Mouse (Mus musculus) E14TG2a.4 (cell line): ENCODE measurements around the gene Mrps2.

Source experiments
- H3K27me3 ChIP-seq: 2 replicates; pipeline ENCODE4 v1.6.1; 2014; ENCODE audit warnings: low read length, control low read depth; ENCODE audit not compliant: insufficient read depth
- H3K36me3 ChIP-seq: 2 replicates; pipeline ENCODE4 v1.6.1; 2014; ENCODE audit warnings: low read length, control low read depth; ENCODE audit not compliant: insufficient read depth
- H3K4me1 ChIP-seq: replicated peaks from 2 replicates; pipeline ENCODE4 v1.6.1; 2014; ENCODE audit warnings: low read depth, low read length, control low read depth
- H3K4me3 ChIP-seq: replicated peaks from 2 replicates; pipeline ENCODE4 v1.5.1; 2014; ENCODE audit warnings: mild to moderate bottlenecking, low read length
- H3K9me3 ChIP-seq: 2 replicates; pipeline ENCODE4 v1.6.1; 2014; ENCODE audit warnings: low read length, control low read depth
- CTCF ChIP-seq: conservative IDR thresholded peaks from 2 replicates; pipeline ENCODE4 v1.5.1; 2014; ENCODE audit warnings: low read length
- NANOG ChIP-seq: IDR thresholded peaks from 2 replicates; pipeline ENCODE4 v1.6.1; 2014; ENCODE audit warnings: borderline replicate concordance, low read length, mixed read lengths
- POU5F1 ChIP-seq: IDR thresholded peaks from 2 replicates; pipeline ENCODE4 v1.6.1; 2014; ENCODE audit warnings: low read length, borderline replicate concordance

Mrps2 gene

GRCm38 (mm10) chr2:28445082-28445481 is 22.8 kb upstream of the Mrps2 start:
- Histone ChIP-seq H3K27me3 (peaks cover 59% of the 10 kb centered on the region), H3K9me3 (no peaks in the 10 kb centered on the region), H3K4me3 (no peak overlapping the region), H3K36me3 (peaks cover 3% of the 10 kb centered on the region; the same call in 1 of the 2 replicates), H3K4me1 (peaks cover 35% of the 10 kb centered on the region)
- no peak for TF ChIP-seq NANOG
- no peak for TF ChIP-seq POU5F1
- TF ChIP-seq CTCF = no peak

- Histone ChIP-seq H3K4me3 (peak overlapping the region; percentile 84), H3K27me3 (peaks cover 69% of the 10 kb centered on the region), H3K9me3 (no peaks in the 10 kb centered on the region), H3K36me3 (peaks cover 3% of the 10 kb centered on the region; the same call in 1 of the 2 replicates), H3K4me1 (peaks cover 31% of the 10 kb centered on the region)
- TF ChIP-seq NANOG (no peak), POU5F1 (no peak), CTCF (no peak)
Measured at GRCm38 (mm10) chr2:28446181-28446514, 21.7 kb upstream of the Mrps2 start.

GRCm38 (mm10) chr2:28446515-28447314 is 21.2 kb upstream of the Mrps2 start, which contains the start of gene Ppp1r26:
Ppp1r26 (plus strand) TSS chr2:28446800.
- Histone ChIP-seq H3K4me1 (peaks cover 26% of the 10 kb centered on the region), H3K9me3 (no peaks in the 10 kb centered on the region), H3K4me3 (peak within 1 kb of the TSS; percentile 84), H3K27me3 (peaks cover 75% of the 10 kb centered on the region), H3K36me3 (peaks cover 3% of the 10 kb centered on the region; the same call in 1 of the 2 replicates)
- TF ChIP-seq POU5F1 (no peak), NANOG (no peak)

- no peaks in the 10 kb centered on the region for H3K9me3 ChIP-seq
- TF ChIP-seq CTCF (no peak), POU5F1 (no peak), NANOG (no peak)
- H3K4me3 ChIP-seq = peak overlapping the region; percentile 84
- H3K4me1 ChIP-seq = peaks cover 20% of the 10 kb centered on the region
- peaks cover 3% of the 10 kb centered on the region; the same call in 1 of the 2 replicates for H3K36me3 ChIP-seq
- peaks cover 80% of the 10 kb centered on the region for H3K27me3 ChIP-seq
Measured at GRCm38 (mm10) chr2:28447315-28447670, 20.6 kb upstream of the Mrps2 start.

GRCm38 (mm10) chr2:28451663-28452062 is 16.2 kb upstream of the Mrps2 start:
- Histone ChIP-seq H3K27me3 (peaks cover 53% of the 10 kb centered on the region), H3K4me1 (peaks cover 39% of the 10 kb centered on the region), H3K36me3 (peaks cover 3% of the 10 kb centered on the region; the same call in 1 of the 2 replicates), H3K4me3 (no peak overlapping the region), H3K9me3 (no peaks in the 10 kb centered on the region)
- no peak for TF ChIP-seq NANOG
- TF ChIP-seq CTCF = no peak
- TF ChIP-seq POU5F1 = no peak

- Histone ChIP-seq H3K9me3 (no peaks in the 10 kb centered on the region), H3K4me3 (no peak overlapping the region), H3K36me3 (peaks cover 3% of the 10 kb centered on the region; the same call in 1 of the 2 replicates), H3K27me3 (peaks cover 38% of the 10 kb centered on the region), H3K4me1 (peaks cover 35% of the 10 kb centered on the region)
- no peak for TF ChIP-seq CTCF
- no peak for TF ChIP-seq POU5F1
- TF ChIP-seq NANOG = no peak
Measured at GRCm38 (mm10) chr2:28453539-28453938, 14.3 kb upstream of the Mrps2 start.

GRCm38 (mm10) chr2:28456616-28457015 is 11.2 kb upstream of the Mrps2 start:
- Histone ChIP-seq H3K27me3 (peaks cover 11% of the 10 kb centered on the region), H3K9me3 (no peaks in the 10 kb centered on the region)
- no peak for TF ChIP-seq POU5F1
- TF ChIP-seq NANOG = no peak
- no peak for TF ChIP-seq CTCF

GRCm38 (mm10) chr2:28463919-28464318 is 3.9 kb upstream of the Mrps2 start:
- no peaks in the 10 kb centered on the region for H3K9me3 ChIP-seq
- peaks cover 17% of the 10 kb centered on the region for H3K36me3 ChIP-seq
- H3K4me1 ChIP-seq = peaks cover 44% of the 10 kb centered on the region
- peaks cover 3% of the 10 kb centered on the region; the same call in 1 of the 2 replicates for H3K27me3 ChIP-seq
- H3K4me3 ChIP-seq = no peak overlapping the region
- TF ChIP-seq POU5F1 (no peak), CTCF (peak; percentile 95), NANOG (no peak)

More at GRCm38 (mm10) chr2:28456616-28457015, 11.2 kb upstream of the Mrps2 start:
- Histone ChIP-seq H3K4me3 (no peak overlapping the region), H3K4me1 (peaks cover 27% of the 10 kb centered on the region), H3K36me3 (peaks cover 1% of the 10 kb centered on the region; the same call in 1 of the 2 replicates)

- Histone ChIP-seq H3K4me1 (peaks cover 54% of the 10 kb centered on the region), H3K9me3 (no peaks in the 10 kb centered on the region), H3K36me3 (peaks cover 27% of the 10 kb centered on the region), H3K4me3 (peak overlapping the region; percentile 82; the same call in 1 of the 2 replicates), H3K27me3 (peaks cover 3% of the 10 kb centered on the region; the same call in 1 of the 2 replicates)
- TF ChIP-seq CTCF (no peak), POU5F1 (no peak), NANOG (no peak)
Measured at GRCm38 (mm10) chr2:28464919-28465318, 2.9 kb upstream of the Mrps2 start.
